Comparison of ENCODE assay signal across 8 mouse cellular contexts in genomic region chr10:58322361-58323027, GRCm38 (mm10). TPM values are rescaled to one million over a fixed set of nuclear protein-coding genes. Genes with fewer than 3 reads are reported as not detected.
DNase-seq lines count a peak whose midpoint lies in the region; ATAC-seq and TF ChIP-seq lines count a peak whose summit lies in the region.

No protein-coding gene starts in this region.

- no peaks in the 10 kb centered on the region for H3K9me3 ChIP-seq in forebrain, embryonic 12.5 days
- no peaks in the 10 kb centered on the region for H3K9me3 ChIP-seq in liver, embryonic 14.5 days (ENCODE audit: control insufficient read depth, low read length)

- H3K4me1 ChIP-seq in forebrain, embryonic 12.5 days = peaks cover 25% of the 10 kb centered on the region
- H3K4me1 ChIP-seq in liver, embryonic 14.5 days (replicated peaks; ENCODE audit: control insufficient read depth in 2 of 2, insufficient read depth in 2 of 2, low read length in 1 of 2) = peaks cover 15 to 21% of the 10 kb centered on the region in 2 experiments

- H3K36me3 ChIP-seq in forebrain, embryonic 12.5 days (replicated peaks) = no peaks in the 10 kb centered on the region
- H3K36me3 ChIP-seq in liver, embryonic 14.5 days (replicated peaks; ENCODE audit: control insufficient read depth, insufficient read depth, low read depth) = no peaks in the 10 kb centered on the region

- ATAC-seq in forebrain, embryonic 12.5 days (ENCODE audit: low FRiP score) = no peak
- ATAC-seq in liver, embryonic 14.5 days (ENCODE audit: insufficient read depth) = no peak

- no peaks in the 10 kb centered on the region for H3K27me3 ChIP-seq in forebrain, embryonic 12.5 days
- H3K27me3 ChIP-seq in liver, embryonic 14.5 days (ENCODE audit: control insufficient read depth, insufficient read depth, low read length) = no peaks in the 10 kb centered on the region

- peak overlapping the region; percentile 39; the same call in 1 of the 2 replicates for H3K9ac ChIP-seq in forebrain, embryonic 12.5 days
- H3K9ac ChIP-seq in liver, embryonic 14.5 days (replicated peaks) = peak overlapping the region; percentile 60

- WGBS in forebrain, embryonic 12.5 days = 38% methylated on average over 6 of the region's 6 CpGs
- 18% methylated on average over 6 of the region's 6 CpGs for WGBS in liver, embryonic 14.5 days (ENCODE audit: insufficient replicate concordance)

- TF ChIP-seq CTCF in gastrocnemius, adult 2 months (IDR thresholded peaks at IDR 0.05) = no peak
- peak; percentile 4; the same call in 1 of the 2 replicates for TF ChIP-seq CTCF in liver, embryonic 14.5 days (IDR thresholded peaks at IDR 0.05; ENCODE audit: low read depth)

- no peak for DNase-seq in gastrocnemius, adult 2 months
- no peak for DNase-seq in gastrocnemius, adult 8-10 months (ENCODE audit: low spot score in 2 of 2)
- DNase-seq in 3T3-L1 (ENCODE audit: low read depth, low spot score) = peak; percentile 84
- no peak for DNase-seq in liver, embryonic 14.5 days (ENCODE audit: low read depth in 3 of 3, low spot score in 3 of 3)
- DNase-seq in urinary bladder, postnatal 14 days (ENCODE audit: low spot score) = no peak
- no peak for DNase-seq in adrenal gland, adult 8-10 months
- DNase-seq in frontal cortex, adult 2 months (ENCODE audit: extremely low spot score in 1 of 2, low spot score in 1 of 2) = no peak

- intact Hi-C loops in gastrocnemius, adult 2 months (cut with DNase I) = no loop called here

- H3K4me2 ChIP-seq in forebrain, embryonic 12.5 days = peak overlapping the region; percentile 56
- H3K4me2 ChIP-seq in liver, embryonic 14.5 days (ENCODE audit: low read depth) = peak overlapping the region; percentile 79

- H3K4me3 ChIP-seq in gastrocnemius, adult 2 months = peak overlapping the region; percentile 85
- peak overlapping the region; percentile 85 for H3K4me3 ChIP-seq in forebrain, embryonic 12.5 days (replicated peaks)
- peak overlapping the region; percentile 83 to 96 for H3K4me3 ChIP-seq in liver, embryonic 14.5 days (ENCODE audit: insufficient read depth in 1 of 2, low read depth in 2 of 2, low read length in 2 of 2)

- no peak for TF ChIP-seq EP300 in liver, embryonic 14.5 days (IDR thresholded peaks at IDR 0.05; ENCODE audit: low read depth)

- H3K27ac ChIP-seq in gastrocnemius, adult 2 months = peak overlapping the region; percentile 90
- H3K27ac ChIP-seq in forebrain, embryonic 12.5 days = peak overlapping the region; percentile 73
- H3K27ac ChIP-seq in liver, embryonic 14.5 days = peak overlapping the region; percentile 80

RNA-seq across cellular contexts. Expression of gene Lims1, which starts 0.8 kb away (rescaled TPM):
- 10 to 100 TPM; 36.1 to 54.7 TPM for total RNA-seq in gastrocnemius, adult 2 months (2021)
- 10 to 100 TPM; 38.1 to 48.6 (median 44.4) TPM for total RNA-seq in gastrocnemius, adult 8-10 months (2022)
- 85.0 and 89.3 TPM in 2 replicates for polyA plus RNA-seq in forebrain, embryonic 12.5 days (2016; fragmentation: Nextera tagmentation; extraction: Ambion mirVana)
- 14.4 and 20.9 TPM in 2 replicates for polyA plus RNA-seq in liver, embryonic 14.5 days (2012; rRNA removed)
- polyA plus RNA-seq in liver, embryonic 14.5 days (2014; fragmentation: Nextera tagmentation; extraction: Ambion mirVana) = 69.0 and 77.5 TPM in 2 replicates
- 10 to 100 TPM; 47.0 to 58.9 (median 49.3) TPM for total RNA-seq in adrenal gland, adult 8-10 months (2022)
- polyA plus RNA-seq in frontal cortex, adult 2 months (2012; rRNA removed) = 18.8 and 20.3 TPM in 2 replicates
